Mouse (Mus musculus) erythroblast, adult 5-6 weeks (primary cell): Measurements from ENCODE around the gene Mrps14. TPM values are rescaled to one million over a fixed set of nuclear protein-coding genes. Genes with fewer than 3 reads are reported as not detected.

Experiments used
- ATAC-seq: replicated peaks from 2 replicates; pipeline ENCODE4 v1.8.0; 2016; ENCODE audit warnings: moderate number of reproducible peaks, mild to moderate bottlenecking, moderate TSS enrichment, inconsistent platforms; ENCODE audit not compliant: poor library complexity, low FRiP score, severe bottlenecking
- total RNA-seq, 2 experiments: library from RNA; stranded (forward) in 1 of 2; stranded (reverse) in 1 of 2; fragments of 150-400 nt in 1 of 2; fragments of 200-764, 138-1000 nt in 1 of 2; gene quantifications; 2 replicates each; pipeline versions ENCODE4 v1.2.3 to v1.2.4; 2015 to 2017; ENCODE audit warnings: low replicate concordance in 2 of 2

The Mrps14 gene
- total RNA-seq (2015; ENCODE audit: low replicate concordance), result 20.8 and 47.6 TPM in 2 replicates
- 18.1 and 23.9 TPM in 2 replicates for total RNA-seq (2017; ENCODE audit: low replicate concordance)

GRCm38 (mm10) chr1:160194529-160195336 is at the start of gene Mrps14:
Mrps14 (plus strand) TSS chr1:160195215.
- ATAC-seq, result peak; percentile 98

DNA sequence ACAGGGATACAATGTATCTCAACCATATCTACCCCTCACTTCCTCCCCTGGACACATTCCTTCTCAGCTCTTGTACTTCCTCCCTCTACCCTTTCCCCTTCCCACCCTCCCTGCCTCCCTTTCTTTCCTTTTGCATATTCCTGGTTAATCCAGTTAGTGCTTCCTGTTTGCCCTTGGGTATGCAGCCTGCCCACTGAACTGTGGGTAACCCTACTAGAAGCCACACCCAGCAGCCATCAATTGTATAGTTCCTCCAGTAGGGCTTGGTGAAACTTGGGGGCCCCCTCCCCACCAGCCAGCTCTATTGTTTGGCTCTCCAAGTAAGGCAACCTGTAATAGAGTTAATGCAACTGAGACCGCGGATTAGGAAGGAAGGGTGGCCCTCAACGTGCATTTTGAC is 49.4 kb upstream of the Mrps14 start:
- ATAC-seq, result no peak

GRCm38 (mm10) chr1:160147274-160147673 is 47.7 kb upstream of the Mrps14 start:
- no peak for ATAC-seq

DNA sequence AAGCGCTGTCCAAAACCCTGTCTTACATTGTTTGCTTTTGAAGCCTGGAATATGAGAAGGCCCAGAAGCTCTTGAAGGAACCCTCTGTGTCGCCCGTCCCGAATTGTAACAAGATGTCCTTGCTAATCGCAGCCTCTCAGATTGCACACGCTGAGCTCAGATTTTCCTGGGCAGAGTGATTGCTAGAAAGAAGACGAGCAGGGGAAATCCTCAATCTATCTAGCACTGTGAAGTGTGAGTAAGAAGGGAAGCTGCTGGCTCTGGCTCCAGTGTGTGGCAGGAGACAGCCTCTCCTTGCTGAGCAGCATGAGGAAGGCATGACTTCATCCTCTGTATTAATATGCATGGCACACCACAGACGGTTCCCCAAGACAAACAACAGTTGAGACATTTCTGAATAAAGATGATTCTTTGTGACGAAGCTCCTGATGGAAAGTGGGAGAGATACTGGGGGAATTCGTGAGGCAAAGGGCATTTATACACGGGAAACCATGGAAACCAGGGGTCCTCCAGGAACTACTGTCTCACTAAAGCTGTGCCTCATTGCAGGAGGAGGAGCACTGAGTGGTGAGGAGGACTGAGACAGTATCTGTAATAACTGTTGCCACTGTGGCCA is 45.6 kb upstream of the Mrps14 start:
- no peak for ATAC-seq

DNA sequence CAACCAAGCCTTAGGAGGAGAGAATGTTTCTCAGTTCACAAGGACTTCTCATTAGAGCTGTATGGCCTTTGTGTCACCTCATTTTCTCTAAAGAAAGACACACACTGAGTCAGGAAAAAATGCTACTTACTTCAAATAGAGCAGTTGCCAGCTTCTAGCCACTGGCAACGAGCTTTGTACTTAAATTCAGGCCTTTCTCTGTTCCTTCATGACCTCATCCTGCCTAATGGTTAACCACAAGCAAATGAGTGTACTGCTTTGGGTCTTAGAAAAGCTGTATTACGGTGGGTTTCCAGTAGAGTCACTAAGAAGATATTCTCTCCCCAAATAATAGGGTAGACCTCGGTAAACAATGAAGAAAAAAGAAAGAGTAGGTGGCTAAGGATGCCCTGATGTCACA is 44.3 kb upstream of the Mrps14 start:
- ATAC-seq, result no peak

DNA sequence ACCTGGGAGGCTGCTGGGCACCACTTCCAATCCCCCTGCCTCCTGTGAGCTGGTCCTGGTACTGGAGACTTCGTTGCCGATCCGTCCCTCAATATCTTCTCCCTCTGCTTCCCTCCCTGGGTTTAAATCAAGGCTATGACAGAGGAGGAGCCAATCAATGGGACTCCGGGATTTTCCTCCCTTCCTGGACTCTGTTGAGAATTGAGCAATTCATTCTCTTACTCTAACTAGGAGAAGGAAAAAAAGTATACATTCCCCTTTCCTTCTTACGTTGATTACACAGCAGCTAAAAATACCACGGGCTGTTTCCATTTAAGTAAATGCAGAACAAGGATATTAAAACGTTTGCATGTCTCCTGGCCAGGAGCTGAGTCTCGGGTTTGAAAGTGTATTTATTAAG is 41.5 kb upstream of the Mrps14 start, which contains the start of gene Tnn:
Gene Tnn (minus strand): TSS at position 101 of the 400 bp plus-strand sequence.
- ATAC-seq, result no peak

DNA sequence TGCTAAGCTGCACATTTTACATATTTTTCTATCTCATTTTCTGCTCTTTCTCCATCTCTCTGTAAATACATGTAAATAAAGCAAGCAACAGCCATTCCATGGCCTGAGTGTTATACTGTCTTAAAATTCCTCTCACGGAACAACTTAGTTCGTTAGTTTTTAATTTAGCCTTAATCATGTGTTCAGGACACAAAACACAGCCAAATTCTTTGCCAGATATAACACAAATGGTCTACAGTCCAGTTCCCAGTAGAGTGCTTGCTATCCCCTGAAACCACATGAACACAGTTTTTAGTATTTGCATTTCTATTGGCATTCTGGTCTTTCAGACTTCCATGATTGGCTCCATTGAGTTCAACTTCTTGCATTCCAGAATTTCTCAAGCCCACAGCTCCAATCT is 36.8 kb upstream of the Mrps14 start:
- ATAC-seq, result no peak

DNA sequence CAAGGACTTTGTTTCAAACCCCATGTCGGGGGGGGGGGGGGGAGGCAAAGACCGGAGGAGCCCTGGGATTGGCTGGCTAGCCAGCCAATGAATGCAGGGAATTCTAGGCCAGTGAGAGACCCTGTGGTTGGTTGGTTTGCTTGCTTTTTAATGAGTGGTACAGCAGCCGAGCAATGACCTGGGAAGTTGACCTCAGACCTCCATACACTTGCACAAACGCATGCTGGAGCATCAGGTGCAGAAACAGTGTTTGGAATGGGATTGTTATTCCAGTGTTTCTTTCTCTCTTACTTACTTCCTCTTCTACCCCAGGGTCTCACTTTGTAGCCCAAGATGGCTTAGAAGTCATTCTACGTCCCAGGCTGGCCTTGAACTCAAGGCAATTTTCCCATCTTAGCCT is 28.4 kb upstream of the Mrps14 start:
- ATAC-seq, result no peak

- ATAC-seq, result no peak
Observed at GRCm38 (mm10) chr1:160176903-160177302, 18.1 kb upstream of the Mrps14 start.

GRCm38 (mm10) chr1:160181216-160181615 is 13.8 kb upstream of the Mrps14 start:
- ATAC-seq, result no peak

DNA sequence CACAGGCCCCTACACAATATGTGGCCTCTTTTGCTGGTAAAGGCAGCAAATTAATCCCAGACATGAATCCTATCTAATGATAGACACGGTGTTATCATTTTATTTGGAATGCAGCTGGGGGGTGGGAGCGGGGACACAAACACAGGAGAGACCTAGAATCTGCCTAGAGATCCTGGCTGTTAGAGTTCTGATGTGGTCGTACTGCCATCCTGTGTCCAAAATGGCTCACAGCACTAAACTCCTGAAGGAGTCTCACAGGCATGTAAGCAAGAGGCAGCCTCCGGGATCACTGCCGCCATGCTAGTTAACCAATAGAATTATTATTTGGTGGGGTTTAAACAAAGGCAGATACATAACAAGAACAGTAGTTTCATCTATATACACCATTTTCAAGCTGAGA is 10.5 kb upstream of the Mrps14 start:
- ATAC-seq, result no peak

- ATAC-seq, result peak; percentile 61
Observed at GRCm38 (mm10) chr1:160195337-160195663, 285 bp downstream of the Mrps14 start.

DNA sequence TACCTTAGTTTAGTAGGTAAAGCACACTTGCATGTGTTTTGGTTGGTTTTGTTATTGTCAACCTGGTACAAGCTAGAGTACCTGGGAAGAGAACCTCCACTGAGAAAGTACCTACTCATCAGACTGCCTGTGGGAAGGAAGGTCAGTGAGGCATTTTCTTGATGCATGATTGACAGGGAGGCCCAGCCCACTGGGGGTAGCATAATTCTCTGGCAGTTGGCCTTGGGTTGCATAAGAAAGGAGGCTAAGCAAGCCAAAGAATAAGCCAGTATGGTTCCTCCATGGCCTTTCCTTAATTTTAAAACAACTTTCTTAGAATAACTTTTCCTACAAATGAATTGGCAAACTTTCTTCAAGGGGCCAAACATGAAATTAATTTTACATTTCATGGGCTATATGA is 10.5 kb downstream of the Mrps14 start:
- ATAC-seq, result no peak

DNA sequence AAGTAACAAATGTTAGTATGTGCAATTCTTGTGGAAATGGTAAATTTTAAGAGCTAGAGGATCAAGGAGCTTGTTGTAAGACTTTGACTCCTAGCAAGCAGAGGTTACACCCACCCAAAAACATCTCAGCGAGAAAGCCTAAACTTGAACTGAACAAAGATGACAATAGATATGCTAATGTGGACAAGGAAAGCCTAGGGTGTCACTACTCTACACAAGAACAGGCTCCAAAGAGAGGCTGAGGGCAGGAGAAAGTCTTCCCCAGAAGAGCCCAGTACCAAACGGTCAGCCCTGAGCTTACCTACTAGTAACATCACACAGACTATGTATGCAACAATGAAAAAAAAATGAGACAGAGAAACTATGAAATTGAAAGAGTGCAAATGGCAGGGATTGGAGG is 14.8 kb downstream of the Mrps14 start:
- ATAC-seq, result no peak

GRCm38 (mm10) chr1:160210566-160210965 is 15.6 kb downstream of the Mrps14 start:
- ATAC-seq, result no peak

GRCm38 (mm10) chr1:160211597-160212122 is 16.6 kb downstream of the Mrps14 start:
- ATAC-seq, result no peak

GRCm38 (mm10) chr1:160212123-160212691 is 17.2 kb downstream of the Mrps14 start:
- peak; percentile 22 for ATAC-seq

DNA sequence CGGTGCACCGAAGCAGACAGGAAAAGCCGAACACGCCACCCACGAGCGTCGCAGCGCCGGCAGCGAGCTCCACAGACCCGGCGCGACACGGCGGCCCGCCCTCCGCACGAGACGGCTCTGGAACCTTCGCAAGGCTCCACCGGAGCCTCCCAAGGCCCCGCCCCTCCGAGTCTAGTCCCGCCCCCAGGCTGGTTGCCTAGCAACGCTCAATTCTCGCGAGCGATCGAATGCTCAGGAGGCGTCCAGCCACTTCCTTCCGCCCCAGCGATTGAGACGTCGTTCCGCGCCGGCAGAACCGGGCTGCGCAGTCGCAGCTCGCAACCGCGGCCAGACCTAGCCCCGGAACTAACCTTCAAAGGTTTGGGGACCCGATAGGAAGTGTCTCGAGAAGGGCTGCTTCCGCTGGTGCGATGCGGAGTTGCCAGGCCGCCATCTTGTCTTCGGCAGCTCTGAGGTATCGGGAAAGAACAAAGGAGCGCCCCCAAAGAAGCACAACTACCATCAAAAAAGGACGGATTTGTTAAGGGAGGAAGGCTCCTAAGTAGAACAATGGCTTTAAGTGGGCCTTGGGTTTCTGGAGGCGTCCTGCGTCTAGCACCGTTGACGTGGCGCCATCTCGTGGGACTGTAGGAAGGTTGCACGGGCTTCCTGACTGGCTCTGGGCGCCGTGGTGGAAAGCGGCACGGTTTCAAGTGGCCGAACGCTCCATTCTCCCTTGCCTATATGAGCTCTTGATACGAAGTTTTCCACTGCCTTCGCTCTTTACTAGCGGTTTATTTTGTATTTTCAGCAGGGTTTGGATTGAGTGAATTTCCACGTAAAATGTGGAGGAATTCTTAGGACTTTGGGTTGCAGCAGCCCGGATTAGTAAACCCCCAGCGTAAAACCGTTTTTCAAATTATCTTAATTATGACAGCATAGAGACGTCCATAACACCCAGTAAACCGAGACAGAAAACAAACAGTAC is 18.0 kb downstream of the Mrps14 start, which contains the start of gene Cacybp:
Gene Cacybp (minus strand): TSS at position 173 of the 967 bp plus-strand sequence.
- ATAC-seq, result peak; percentile 92

DNA sequence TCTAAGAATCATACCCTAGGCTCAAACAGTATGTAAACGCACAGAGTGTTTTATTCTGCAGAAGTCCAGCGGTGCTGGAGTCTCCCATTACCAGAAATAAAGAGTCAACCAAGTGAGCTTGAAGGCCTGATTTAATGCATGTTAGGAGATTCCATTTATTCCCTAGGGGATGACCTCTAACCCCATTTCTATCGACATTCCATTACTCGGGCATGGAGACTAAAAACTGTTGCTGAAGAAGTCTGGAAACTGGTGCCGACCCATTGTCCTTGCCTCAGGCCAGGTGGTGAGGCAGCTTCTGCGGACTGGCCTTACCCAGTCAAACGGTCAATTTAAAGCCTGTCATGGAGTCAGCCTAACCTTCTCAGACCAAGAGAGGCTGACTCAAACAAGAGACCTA is 19.2 kb downstream of the Mrps14 start:
- no peak for ATAC-seq

DNA sequence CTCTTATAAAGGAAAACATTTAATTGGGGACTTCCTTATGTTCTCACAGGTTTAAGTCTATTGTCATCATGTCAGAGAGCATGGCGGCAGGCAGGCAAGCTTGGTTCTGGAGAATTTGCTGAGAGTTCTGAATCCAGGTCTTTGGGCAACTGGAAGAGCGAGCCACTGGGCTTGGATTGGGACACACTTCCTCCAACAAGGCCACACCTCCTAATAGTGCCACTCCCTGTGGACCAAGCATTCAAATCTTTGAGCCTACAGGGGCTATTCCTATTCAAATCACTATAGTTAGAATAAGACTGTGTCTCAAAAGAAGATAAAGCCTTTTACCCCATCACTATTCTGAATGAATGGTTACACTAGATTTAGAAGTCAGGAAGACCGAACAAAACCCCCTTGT is 22.9 kb downstream of the Mrps14 start:
- no peak for ATAC-seq
